Mouse (Mus musculus): Measurements from ENCODE around the gene Pgls. TPM values are rescaled to one million over a fixed set of nuclear protein-coding genes. Genes with fewer than 3 reads are reported as not detected.

The Pgls gene
- polyA plus RNA-seq, 2 experiments, result 45.6 to 104 TPM

DNA sequence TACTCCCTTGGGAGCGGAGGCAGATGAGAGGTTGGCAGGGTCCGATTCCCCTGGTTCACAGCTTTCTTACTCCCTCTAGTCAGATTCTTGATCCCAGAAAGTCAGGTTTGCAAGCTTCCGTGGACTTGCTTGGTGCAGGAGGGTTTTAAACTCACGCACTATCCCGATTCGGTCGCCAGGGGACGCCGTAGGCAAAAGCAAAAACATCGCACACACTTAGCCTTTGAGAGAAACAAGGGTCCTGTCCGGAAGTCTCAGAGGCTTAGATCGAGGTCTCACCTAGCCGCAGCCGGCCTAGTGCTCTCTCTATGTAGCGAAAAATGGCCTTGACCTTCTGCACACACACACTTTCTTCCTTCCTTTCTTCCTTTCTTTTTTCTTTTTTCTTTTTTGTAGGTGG, 30.6 kb upstream of the Pgls start:
- Histone ChIP-seq H3K4me2 (ENCODE audit: low read depth) (no peak overlapping the region), H3K4me3 (ENCODE audit: insufficient read depth in 1 of 2, low read depth in 2 of 2, low read length in 2 of 2) (no peak overlapping the region), H3K9me3 (ENCODE audit: control insufficient read depth, low read length) (no peaks in the 10 kb centered on the region; the same call in 1 of the 2 replicates), H3K4me1 (replicated peaks; ENCODE audit: control insufficient read depth in 2 of 2, insufficient read depth in 2 of 2, low read length in 1 of 2) (peaks cover 9 to 15% of the 10 kb centered on the region in 2 experiments; a peak in 3 of 4 replicates), H3K9ac (replicated peaks) (no peak overlapping the region), H3K36me3 (replicated peaks; ENCODE audit: control insufficient read depth, insufficient read depth, low read depth) (no peaks in the 10 kb centered on the region), H3K27me3 (ENCODE audit: control insufficient read depth, insufficient read depth, low read length) (peaks cover 14% of the 10 kb centered on the region), H3K27ac (no peak overlapping the region)
- WGBS (ENCODE audit: insufficient replicate concordance), result 3% methylated on average over 15 of the region's 15 CpGs
- no peak for ATAC-seq (ENCODE audit: insufficient read depth)
- DNase-seq (ENCODE audit: low read depth in 3 of 3, low spot score in 3 of 3), result peak; percentile 39 to 66 (median 41)
- TF ChIP-seq CTCF (IDR thresholded peaks at IDR 0.05; ENCODE audit: low read depth) (peak; percentile 94), EP300 (IDR thresholded peaks at IDR 0.05; ENCODE audit: low read depth) (no peak)

DNA sequence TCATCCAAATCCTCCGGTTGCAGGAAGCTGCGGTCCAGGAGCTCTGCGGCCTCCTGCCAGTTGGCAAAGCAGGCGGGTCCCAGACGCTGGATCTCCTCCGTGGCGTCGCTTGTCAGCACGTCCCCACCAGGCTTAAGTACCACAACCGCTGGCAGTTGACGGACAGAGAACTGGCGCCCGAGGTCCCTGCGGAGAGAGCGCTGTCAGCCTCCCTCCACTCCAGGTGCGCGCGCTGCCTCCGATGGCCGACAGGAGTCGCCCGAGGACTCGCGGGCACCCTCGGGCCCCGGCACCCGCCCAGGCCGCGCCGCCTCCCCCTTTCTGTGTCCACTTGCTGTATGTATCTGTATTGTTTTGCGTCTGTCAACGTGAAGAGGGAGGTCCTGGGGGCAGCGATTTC, 29.2 kb upstream of the Pgls start:
- no peaks in the 10 kb centered on the region; the same call in 1 of the 2 replicates for H3K9me3 ChIP-seq (ENCODE audit: control insufficient read depth, low read length)
- peak overlapping the region; percentile 37 for H3K4me2 ChIP-seq (ENCODE audit: low read depth)
- H3K27me3 ChIP-seq (ENCODE audit: control insufficient read depth, insufficient read depth, low read length), result peaks cover 14% of the 10 kb centered on the region
- WGBS (ENCODE audit: insufficient replicate concordance), result under 1% methylated on average over 33 of the region's 33 CpGs
- H3K4me1 ChIP-seq (replicated peaks; ENCODE audit: control insufficient read depth in 2 of 2, insufficient read depth in 2 of 2, low read length in 1 of 2), result peaks cover 9 to 15% of the 10 kb centered on the region in 2 experiments; a peak in 3 of 4 replicates
- H3K36me3 ChIP-seq (replicated peaks; ENCODE audit: control insufficient read depth, insufficient read depth, low read depth), result no peaks in the 10 kb centered on the region
- H3K4me3 ChIP-seq (ENCODE audit: insufficient read depth in 1 of 2, low read depth in 2 of 2, low read length in 2 of 2), result no peak overlapping the region; a peak in 1 of 4 replicates
- H3K27ac ChIP-seq, result no peak overlapping the region
- DNase-seq (ENCODE audit: low read depth in 3 of 3, low spot score in 3 of 3), result peak in 2 of 3 experiments; percentile 26 to 29
- ATAC-seq (ENCODE audit: insufficient read depth), result peak; percentile 40
- TF ChIP-seq EP300 (IDR thresholded peaks at IDR 0.05; ENCODE audit: low read depth) (no peak), CTCF (IDR thresholded peaks at IDR 0.05; ENCODE audit: low read depth) (peak; percentile 78)
- no peak overlapping the region for H3K9ac ChIP-seq (replicated peaks)

DNA sequence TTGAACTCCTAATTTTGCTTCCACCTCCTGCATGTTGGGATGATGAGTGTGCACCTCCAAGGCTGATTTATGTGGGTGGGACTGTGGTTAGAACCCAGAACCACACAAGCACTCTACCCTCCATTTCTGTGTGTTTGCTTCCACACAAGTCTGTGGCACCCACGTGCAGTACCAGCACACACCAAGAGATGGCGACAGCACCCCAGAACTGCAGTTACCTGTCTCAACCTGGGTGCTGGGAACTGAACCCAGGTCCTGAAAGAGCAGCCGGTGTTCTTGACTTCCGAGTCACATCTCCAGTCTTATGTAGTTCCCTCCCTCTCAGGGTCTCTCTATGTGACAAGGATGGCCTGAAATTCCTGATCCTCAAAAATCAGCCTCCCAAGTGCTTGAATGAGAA, 28.0 kb upstream of the Pgls start:
- H3K27me3 ChIP-seq (ENCODE audit: control insufficient read depth, insufficient read depth, low read length), result peaks cover 6% of the 10 kb centered on the region
- TF ChIP-seq CTCF (IDR thresholded peaks at IDR 0.05; ENCODE audit: low read depth) (peak; percentile 65), EP300 (IDR thresholded peaks at IDR 0.05; ENCODE audit: low read depth) (no peak)
- no peak for ATAC-seq (ENCODE audit: insufficient read depth)

GRCm38 (mm10) chr8:71566501-71566900, 25.5 kb upstream of the Pgls start, which contains the start of gene Nxnl1:
Gene Nxnl1, minus strand, starts transcription at chr8:71566601.
- TF ChIP-seq CTCF (IDR thresholded peaks at IDR 0.05; ENCODE audit: low read depth) (no peak), EP300 (IDR thresholded peaks at IDR 0.05; ENCODE audit: low read depth) (no peak)
- ATAC-seq (ENCODE audit: insufficient read depth) (no peak), DNase-seq (ENCODE audit: low read depth in 3 of 3, low spot score in 3 of 3) (no peak)
- Histone ChIP-seq H3K27me3 (ENCODE audit: control insufficient read depth, insufficient read depth, low read length) (peaks cover 13% of the 10 kb centered on the region), H3K4me1 (replicated peaks; ENCODE audit: control insufficient read depth in 2 of 2, insufficient read depth in 2 of 2, low read length in 1 of 2) (peaks cover 3 to 7% of the 10 kb centered on the region in 2 experiments), H3K36me3 (replicated peaks; ENCODE audit: control insufficient read depth, insufficient read depth, low read depth) (no peaks in the 10 kb centered on the region), H3K27ac (no peak within 1 kb of the TSS), H3K9me3 (ENCODE audit: control insufficient read depth, low read length) (no peaks in the 10 kb centered on the region; the same call in 1 of the 2 replicates), H3K4me3 (ENCODE audit: insufficient read depth in 1 of 2, low read depth in 2 of 2, low read length in 2 of 2) (no peak within 1 kb of the TSS), H3K4me2 (ENCODE audit: low read depth) (no peak within 1 kb of the TSS), H3K9ac (replicated peaks) (no peak within 1 kb of the TSS)
- 70% methylated on average over 3 of the region's 3 CpGs for WGBS (ENCODE audit: insufficient replicate concordance)

More for the DNA sequence above, 28.0 kb upstream of the Pgls start:
- H3K4me3 ChIP-seq (ENCODE audit: insufficient read depth in 1 of 2, low read depth in 2 of 2, low read length in 2 of 2), result no peak overlapping the region
- 71% methylated on average over 4 of the region's 4 CpGs for WGBS (ENCODE audit: insufficient replicate concordance)
- DNase-seq (ENCODE audit: low read depth in 3 of 3, low spot score in 3 of 3), result no peak
- H3K36me3 ChIP-seq (replicated peaks; ENCODE audit: control insufficient read depth, insufficient read depth, low read depth), result no peaks in the 10 kb centered on the region
- no peak overlapping the region for H3K4me2 ChIP-seq (ENCODE audit: low read depth)
- no peak overlapping the region for H3K27ac ChIP-seq
- H3K9me3 ChIP-seq (ENCODE audit: control insufficient read depth, low read length), result no peaks in the 10 kb centered on the region; the same call in 1 of the 2 replicates
- no peak overlapping the region for H3K9ac ChIP-seq (replicated peaks)
- H3K4me1 ChIP-seq (replicated peaks; ENCODE audit: control insufficient read depth in 2 of 2, insufficient read depth in 2 of 2, low read length in 1 of 2), result peaks cover 3 to 15% of the 10 kb centered on the region in 2 experiments; a peak in 3 of 4 replicates

- H3K27ac ChIP-seq, result no peak overlapping the region
- TF ChIP-seq EP300 (IDR thresholded peaks at IDR 0.05; ENCODE audit: low read depth) (no peak), CTCF (IDR thresholded peaks at IDR 0.05; ENCODE audit: low read depth) (no peak)
- peaks cover 10% of the 10 kb centered on the region for H3K27me3 ChIP-seq (ENCODE audit: control insufficient read depth, insufficient read depth, low read length)
- peaks cover 3 to 7% of the 10 kb centered on the region in 2 experiments for H3K4me1 ChIP-seq (replicated peaks; ENCODE audit: control insufficient read depth in 2 of 2, insufficient read depth in 2 of 2, low read length in 1 of 2)
- ATAC-seq (ENCODE audit: insufficient read depth) (no peak), DNase-seq (ENCODE audit: low read depth in 3 of 3, low spot score in 3 of 3) (no peak)
- no peaks in the 10 kb centered on the region for H3K36me3 ChIP-seq (replicated peaks; ENCODE audit: control insufficient read depth, insufficient read depth, low read depth)
- H3K4me3 ChIP-seq (ENCODE audit: insufficient read depth in 1 of 2, low read depth in 2 of 2, low read length in 2 of 2), result no peak overlapping the region
- no peak overlapping the region for H3K4me2 ChIP-seq (ENCODE audit: low read depth)
- WGBS (ENCODE audit: insufficient replicate concordance), result 60% methylated on average over 7 of the region's 7 CpGs
- H3K9ac ChIP-seq (replicated peaks), result no peak overlapping the region
- H3K9me3 ChIP-seq (ENCODE audit: control insufficient read depth, low read length), result no peaks in the 10 kb centered on the region; the same call in 1 of the 2 replicates
Observed at GRCm38 (mm10) chr8:71567587-71567986, 24.4 kb upstream of the Pgls start.

Measured in liver, embryonic 14.5 days (tissue).